Mouse (Mus musculus) liver, embryonic 14.5 days (tissue): ENCODE results near the gene Zfp747.

Experiments used
- CTCF ChIP-seq: IDR thresholded peaks from 2 replicates; pipeline ENCODE4 v1.5.1; 2016; ENCODE audit warnings: antibody characterized with exemption, low read depth, control low read depth
- EP300 ChIP-seq: IDR thresholded peaks from 2 replicates; pipeline ENCODE4 v1.6.1; 2016; ENCODE audit warnings: antibody characterized with exemption, low read depth

DNA sequence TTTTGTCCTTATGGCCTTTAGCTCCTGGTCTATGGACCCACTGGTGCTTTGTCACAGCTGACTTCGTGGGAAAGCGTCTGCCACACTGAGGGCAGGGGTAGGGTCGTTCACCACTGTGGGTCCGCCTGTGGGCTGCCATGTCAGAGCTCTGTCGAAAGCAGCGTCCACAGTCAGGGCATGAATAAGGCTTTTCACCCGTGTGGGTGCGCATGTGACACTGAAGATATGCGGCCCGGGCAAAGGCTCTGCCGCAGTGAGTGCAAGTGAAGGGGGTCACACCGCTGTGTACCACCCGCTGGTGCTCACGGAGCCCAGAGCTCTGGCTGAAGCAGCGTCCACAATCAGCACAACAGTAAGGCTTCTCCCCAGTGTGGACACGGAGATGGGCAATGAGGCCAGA is 15.7 kb upstream of the Zfp747 start:
- TF ChIP-seq CTCF = no peak
- TF ChIP-seq EP300 = no peak
